Mouse (Mus musculus): Measurements from ENCODE around the gene Acvr1b. TPM values are rescaled to one million over a fixed set of nuclear protein-coding genes. Genes with fewer than 3 reads are reported as not detected.

Gene Acvr1b
- polyA plus RNA-seq, 1 experiment from 2014 or later, result 10.5 TPM

Small RNA genes within 50 kb of the gene (microRNA-seq; reads per million reads assigned to microRNA genes)
- 1.9 reads per million for gene Mir6962 (ENCODE audit: borderline number of aligned reads)

Other genes starting within 250 kb of the Acvr1b start
- gene Gm47841, start 126.7 kb upstream of the Acvr1b start, polyA plus RNA-seq (2014; fragmentation: Nextera tagmentation; extraction: Ambion mirVana), result not detected in 2 replicates
- 0.72 and 0.81 TPM in 2 replicates for gene Fignl2, start 95.5 kb upstream of the Acvr1b start, polyA plus RNA-seq (2014; fragmentation: Nextera tagmentation; extraction: Ambion mirVana)
- not detected in 2 replicates for gene Ankrd33, start 58.3 kb upstream of the Acvr1b start, polyA plus RNA-seq (2014; fragmentation: Nextera tagmentation; extraction: Ambion mirVana)
- gene Acvrl1, start 45.5 kb upstream of the Acvr1b start, polyA plus RNA-seq (2014; fragmentation: Nextera tagmentation; extraction: Ambion mirVana), result 3.8 and 4.6 TPM in 2 replicates
- gene Grasp, start 50.1 kb downstream of the Acvr1b start, polyA plus RNA-seq (2014; fragmentation: Nextera tagmentation; extraction: Ambion mirVana), result 5.6 and 6.0 TPM in 2 replicates
- 2.2 and 3.0 TPM in 2 replicates for gene Nr4a1, start 80.2 kb downstream of the Acvr1b start, polyA plus RNA-seq (2014; fragmentation: Nextera tagmentation; extraction: Ambion mirVana)
- gene Atg101, start 110.2 kb downstream of the Acvr1b start, polyA plus RNA-seq (2014; fragmentation: Nextera tagmentation; extraction: Ambion mirVana), result 63.8 and 65.8 TPM in 2 replicates
- 1.6 and 1.7 TPM in 2 replicates for gene 6030408B16Rik, start 119.1 kb downstream of the Acvr1b start, polyA plus RNA-seq (2014; fragmentation: Nextera tagmentation; extraction: Ambion mirVana)
- 0.31 TPM in 1 of 2 replicates, not detected in the other for gene Krt80, start 196.1 kb downstream of the Acvr1b start, polyA plus RNA-seq (2014; fragmentation: Nextera tagmentation; extraction: Ambion mirVana)
- gene Krt7, start 237.0 kb downstream of the Acvr1b start, polyA plus RNA-seq (2014; fragmentation: Nextera tagmentation; extraction: Ambion mirVana), result 9.4 and 11.2 TPM in 2 replicates